11 mouse cellular contexts compared by ENCODE assay signal in the genomic region with DNA sequence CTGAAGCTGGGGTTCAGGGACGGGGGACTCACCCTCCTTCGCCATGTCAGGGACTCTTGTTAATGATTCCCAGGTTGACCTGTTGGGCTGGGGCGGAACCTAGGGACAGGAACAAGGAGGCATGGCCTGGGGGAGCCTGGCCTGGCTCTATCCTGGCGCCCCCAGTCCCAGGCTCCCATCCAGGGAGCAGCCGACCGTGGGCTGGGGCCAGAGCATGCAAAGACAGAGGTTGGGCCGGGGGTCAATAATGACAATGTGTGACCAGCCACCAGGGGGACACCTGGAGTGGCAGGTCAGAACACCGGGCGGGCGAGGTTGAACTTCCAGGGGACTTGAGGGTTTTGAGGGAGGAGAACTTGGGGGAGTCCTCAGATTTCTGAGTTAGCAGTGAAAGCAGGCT. TPM values are rescaled to one million over a fixed set of nuclear protein-coding genes. Genes with fewer than 3 reads are reported as not detected.
DNase-seq lines count a peak whose midpoint lies in the region; ATAC-seq and TF ChIP-seq lines count a peak whose summit lies in the region.
"Had no signal": no experiment of that assay in that cellular context is flagged by ENCODE, and none has a peak within 500 bp of the region (broad histone marks: within the 10 kb centered on the region; RNA-seq: fewer than 3 reads in every experiment).

No protein-coding gene starts in this region.

- peak overlapping the region; percentile 47 for H3K4me3 ChIP-seq in erythroblast, embryonic 14.5 days (replicated peaks)
- peak overlapping the region; percentile 6; the same call in 1 of the 2 replicates for H3K4me3 ChIP-seq in lung, postnatal 0 days (ENCODE audit: low read depth, low read length)
- 0 out of 2 replicates have a peak overlapping the region, but pooled peaks have one; percentile 11 for H3K4me3 ChIP-seq in limb, embryonic 12.5 days (replicated peaks)

- peak overlapping the region; percentile 45 for H3K4me2 ChIP-seq in lung, postnatal 0 days (replicated peaks; ENCODE audit: low read depth, low read length)
- H3K4me2 ChIP-seq in limb, embryonic 12.5 days, result peak overlapping the region; percentile 42; the same call in 1 of the 2 replicates

- no peaks in the 10 kb centered on the region for H3K9me3 ChIP-seq in erythroblast, embryonic 14.5 days (ENCODE audit: control insufficient read depth, low read length)
- no peaks in the 10 kb centered on the region for H3K9me3 ChIP-seq in lung, postnatal 0 days (ENCODE audit: low read length)
- no peaks in the 10 kb centered on the region for H3K9me3 ChIP-seq in limb, embryonic 12.5 days

- no peak for ATAC-seq in erythroblast, adult 5-6 weeks (replicated peaks; ENCODE audit: low FRiP score, poor library complexity, severe bottlenecking)
- ATAC-seq in lung, postnatal 0 days, result peak; percentile 4
- no peak for ATAC-seq in limb, embryonic 12.5 days (ENCODE audit: insufficient number of reproducible peaks, insufficient read depth, low FRiP score, low TSS enrichment, low read depth)
- ATAC-seq: forebrain, embryonic 16.5 days had no signal

- WGBS in lung, postnatal 0 days, result 53% methylated on average over 10 of the region's 10 CpGs
- WGBS in limb, embryonic 12.5 days, result 49% methylated on average over 10 of the region's 10 CpGs

- no peak for DNase-seq in lung, postnatal 0 days (ENCODE audit: low spot score)
- no peak for DNase-seq in lung, postnatal 10 days
- peak; percentile 54 for DNase-seq in yolk sac, embryonic 10.5 days (ENCODE audit: low spot score)
- no peak for DNase-seq in B cell, adult 2 months
- DNase-seq in spleen, postnatal 4 days (ENCODE audit: low spot score in 2 of 2), result no peak
- DNase-seq: cerebellum, adult 11-12 months had no signal

- no peaks in the 10 kb centered on the region; the same call in 1 of the 2 replicates for H3K36me3 ChIP-seq in erythroblast, embryonic 14.5 days (ENCODE audit: control insufficient read depth)
- H3K36me3 ChIP-seq in lung, postnatal 0 days (ENCODE audit: insufficient read depth, low read length), result no peaks in the 10 kb centered on the region
- H3K36me3 ChIP-seq in limb, embryonic 12.5 days, result no peaks in the 10 kb centered on the region

- peak; percentile 57 for TF ChIP-seq CTCF in lung, postnatal 0 days (IDR thresholded peaks at IDR 0.05)

- peak overlapping the region; percentile 6; the same call in 1 of the 2 replicates for H3K9ac ChIP-seq in lung, postnatal 0 days (replicated peaks; ENCODE audit: low read depth)
- no peak overlapping the region; the same call in 1 of the 2 replicates for H3K9ac ChIP-seq in limb, embryonic 12.5 days (replicated peaks)

- no peaks in the 10 kb centered on the region for H3K4me1 ChIP-seq in erythroblast, embryonic 14.5 days (ENCODE audit: control insufficient read depth)
- H3K4me1 ChIP-seq in lung, postnatal 0 days (ENCODE audit: insufficient read depth, low read depth, low read length), result peaks cover 5% of the 10 kb centered on the region
- H3K4me1 ChIP-seq in limb, embryonic 12.5 days (replicated peaks), result peaks cover 15% of the 10 kb centered on the region

- peak overlapping the region; percentile 22; the same call in 1 of the 2 replicates for H3K27ac ChIP-seq in lung, postnatal 0 days (ENCODE audit: low read length)
- no peak overlapping the region for H3K27ac ChIP-seq in limb, embryonic 12.5 days

- no peaks in the 10 kb centered on the region for H3K27me3 ChIP-seq in erythroblast, embryonic 14.5 days (ENCODE audit: control insufficient read depth)
- H3K27me3 ChIP-seq in lung, postnatal 0 days (replicated peaks; ENCODE audit: insufficient read depth, low read length), result no peaks in the 10 kb centered on the region
- H3K27me3 ChIP-seq in limb, embryonic 12.5 days, result peaks cover 2% of the 10 kb centered on the region

- no peak for TF ChIP-seq EP300 in lung, postnatal 0 days (IDR thresholded peaks at IDR 0.05)

RNA-seq across cellular contexts. Expression of gene Hpn, which starts 0.4 kb away (rescaled TPM):
- polyA plus RNA-seq in erythroblast, embryonic 14.5 days (2012), result 0.07 and 0.15 TPM in 2 replicates
- total RNA-seq in erythroblast, adult 5-6 weeks (2015; ENCODE audit: low replicate concordance), result 4.0 and 10.0 TPM in 2 replicates
- 0.77 and 6.7 TPM in 2 replicates for total RNA-seq in erythroblast, adult 5-6 weeks (2017; ENCODE audit: low replicate concordance)
- polyA plus RNA-seq in lung, postnatal 0 days (2015; fragmentation: Nextera tagmentation; extraction: Ambion mirVana), result 19.5 and 20.5 TPM in 2 replicates
- 2.4 and 3.6 TPM in 2 replicates for polyA plus RNA-seq in limb, embryonic 12.5 days (2016; fragmentation: Nextera tagmentation; extraction: Ambion mirVana)
- polyA plus RNA-seq: forebrain, embryonic 16.5 days had no signal

RNA-seq across cellular contexts. Expression of gene Scn1b, which starts 12.2 kb away (rescaled TPM):
- 0.07 and 0.08 TPM in 2 replicates for polyA plus RNA-seq in erythroblast, embryonic 14.5 days (2012)
- 1.2 TPM in 1 of 2 replicates, not detected in the other for total RNA-seq in erythroblast, adult 5-6 weeks (2015; ENCODE audit: low replicate concordance)
- total RNA-seq in erythroblast, adult 5-6 weeks (2017; ENCODE audit: low replicate concordance), result 1.2 TPM in 1 of 2 replicates, not detected in the other
- polyA plus RNA-seq in lung, postnatal 0 days (2015; fragmentation: Nextera tagmentation; extraction: Ambion mirVana), result 4.5 and 4.9 TPM in 2 replicates
- 1.4 and 2.0 TPM in 2 replicates for polyA plus RNA-seq in limb, embryonic 12.5 days (2016; fragmentation: Nextera tagmentation; extraction: Ambion mirVana)
- total RNA-seq: megakaryocyte-erythroid progenitor cell, adult 5-6 weeks had no signal

RNA-seq across cellular contexts. Expression of gene Fxyd3, which starts 38.1 kb away (rescaled TPM):
- not detected in 2 replicates for polyA plus RNA-seq in erythroblast, embryonic 14.5 days (2012)
- not detected in 2 replicates for total RNA-seq in erythroblast, adult 5-6 weeks (2015; ENCODE audit: low replicate concordance)
- total RNA-seq in erythroblast, adult 5-6 weeks (2017; ENCODE audit: low replicate concordance), result not detected in 2 replicates
- 76.1 and 78.1 TPM in 2 replicates for polyA plus RNA-seq in lung, postnatal 0 days (2015; fragmentation: Nextera tagmentation; extraction: Ambion mirVana)
- polyA plus RNA-seq in limb, embryonic 12.5 days (2016; fragmentation: Nextera tagmentation; extraction: Ambion mirVana), result 18.3 and 19.2 TPM in 2 replicates
- total RNA-seq: megakaryocyte-erythroid progenitor cell, adult 5-6 weeks had no signal

RNA-seq across cellular contexts. Expression of gene Gramd1a, which starts 41.0 kb away (rescaled TPM):
- 0.46 and 0.52 TPM in 2 replicates for polyA plus RNA-seq in erythroblast, embryonic 14.5 days (2012)
- total RNA-seq in erythroblast, adult 5-6 weeks (2015; ENCODE audit: low replicate concordance), result 20.9 and 27.9 TPM in 2 replicates
- total RNA-seq in erythroblast, adult 5-6 weeks (2017; ENCODE audit: low replicate concordance), result 4.9 and 6.2 TPM in 2 replicates
- 31.7 and 33.8 TPM in 2 replicates for polyA plus RNA-seq in lung, postnatal 0 days (2015; fragmentation: Nextera tagmentation; extraction: Ambion mirVana)
- polyA plus RNA-seq in limb, embryonic 12.5 days (2016; fragmentation: Nextera tagmentation; extraction: Ambion mirVana), result 95.1 and 104 TPM in 2 replicates

RNA-seq across cellular contexts. Expression of gene Lgi4, which starts 55.5 kb away (rescaled TPM):
- polyA plus RNA-seq in erythroblast, embryonic 14.5 days (2012), result 0.03 TPM in 1 of 2 replicates, not detected in the other
- total RNA-seq in erythroblast, adult 5-6 weeks (2015; ENCODE audit: low replicate concordance), result not detected in 2 replicates
- not detected in 2 replicates for total RNA-seq in erythroblast, adult 5-6 weeks (2017; ENCODE audit: low replicate concordance)
- polyA plus RNA-seq in lung, postnatal 0 days (2015; fragmentation: Nextera tagmentation; extraction: Ambion mirVana), result 0.20 and 0.27 TPM in 2 replicates
- polyA plus RNA-seq in limb, embryonic 12.5 days (2016; fragmentation: Nextera tagmentation; extraction: Ambion mirVana), result 0.61 and 0.87 TPM in 2 replicates
- total RNA-seq: megakaryocyte-erythroid progenitor cell, adult 5-6 weeks had no signal

Comparison
In these comparisons a context has a peak if more than half of its experiments do, and no peak if none do; other contexts are left out.
1. RNA of gene Fxyd3, which starts 38.1 kb away (polyA plus RNA-seq): 76.1 to 78.1 TPM in lung, postnatal 0 days and 18.3 to 19.2 TPM in limb, embryonic 12.5 days; not detected in erythroblast, embryonic 14.5 days; every median in the first group is over 10 times any median in the second.
2. Peak in every context shown above with its lines, with median percentiles within 50 percentile points of each other: H3K4me3 ChIP-seq.